24 mouse cellular contexts compared by ENCODE assay signal in genomic region chr15:93650981-93651757, GRCm38 (mm10). TPM values are rescaled to one million over a fixed set of nuclear protein-coding genes. Genes with fewer than 3 reads are reported as not detected.
DNase-seq lines count a peak whose midpoint lies in the region; ATAC-seq and TF ChIP-seq lines count a peak whose summit lies in the region.
"Had no signal": no experiment of that assay in that cellular context is flagged by ENCODE, and none has a peak within 500 bp of the region (broad histone marks: within the 10 kb centered on the region; RNA-seq: fewer than 3 reads in every experiment).

No protein-coding gene starts in this region.

- peaks cover 20% of the 10 kb centered on the region for H3K4me1 ChIP-seq in embryonic facial prominence, embryonic 15.5 days
- peaks cover 14% of the 10 kb centered on the region for H3K4me1 ChIP-seq in embryonic facial prominence, embryonic 10.5 days
- H3K4me1 ChIP-seq in heart, embryonic 13.5 days = peaks cover 60% of the 10 kb centered on the region
- H3K4me1 ChIP-seq in lung, embryonic 16.5 days (replicated peaks; ENCODE audit: control insufficient read depth, insufficient read depth, low read length) = peaks cover 2% of the 10 kb centered on the region
- H3K4me1 ChIP-seq in lung, adult 2 months (ENCODE audit: control insufficient read depth, insufficient read depth, low read length) = no peaks in the 10 kb centered on the region
- H3K4me1 ChIP-seq: forebrain, embryonic 15.5 days; midbrain, embryonic 15.5 days; neural tube, embryonic 15.5 days had no signal

- no peaks in the 10 kb centered on the region for H3K36me3 ChIP-seq in embryonic facial prominence, embryonic 15.5 days
- H3K36me3 ChIP-seq in embryonic facial prominence, embryonic 10.5 days (replicated peaks) = no peaks in the 10 kb centered on the region
- H3K36me3 ChIP-seq in heart, embryonic 13.5 days = no peaks in the 10 kb centered on the region
- no peaks in the 10 kb centered on the region for H3K36me3 ChIP-seq in lung, embryonic 16.5 days (ENCODE audit: control insufficient read depth, insufficient read depth, low read length)
- H3K36me3 ChIP-seq: forebrain, embryonic 15.5 days; limb, embryonic 15.5 days; liver, embryonic 15.5 days; midbrain, embryonic 15.5 days; neural tube, embryonic 15.5 days had no signal

- no peak for DNase-seq in embryonic facial prominence, embryonic 10.5 days (ENCODE audit: low spot score)
- DNase-seq in heart, adult 8-10 months (ENCODE audit: low spot score) = no peak
- no peak for DNase-seq in lung, adult 2 months
- peak; percentile 8 for DNase-seq in ZHBTc4 (ENCODE audit: low read depth, low spot score)
- no peak for DNase-seq in adrenal gland, postnatal 4 days (ENCODE audit: low spot score in 2 of 2)
- DNase-seq: adrenal gland, postnatal 36 days; cerebellum, adult 18-20 months; cerebellum, postnatal 25 days; kidney, adult 18-20 months; kidney, postnatal 10 days; layer of hippocampus, postnatal 36 days; right cerebral cortex, postnatal 14 days; thymus, postnatal 36 days had no signal

- H3K4me3 ChIP-seq in embryonic facial prominence, embryonic 15.5 days (replicated peaks) = no peak overlapping the region
- H3K4me3 ChIP-seq in embryonic facial prominence, embryonic 10.5 days = no peak overlapping the region
- no peak overlapping the region for H3K4me3 ChIP-seq in heart, embryonic 13.5 days
- no peak overlapping the region for H3K4me3 ChIP-seq in lung, embryonic 16.5 days (ENCODE audit: low read length)
- no peak overlapping the region for H3K4me3 ChIP-seq in lung, adult 2 months (replicated peaks; ENCODE audit: extremely low read depth, low read depth, low read length)
- H3K4me3 ChIP-seq: erythroblast, embryonic 14.5 days; forebrain, embryonic 15.5 days; layer of hippocampus, adult 2 months; limb, embryonic 15.5 days; liver, embryonic 15.5 days; midbrain, embryonic 15.5 days; neural tube, embryonic 15.5 days had no signal

- H3K9me3 ChIP-seq in embryonic facial prominence, embryonic 15.5 days (replicated peaks) = no peaks in the 10 kb centered on the region
- no peaks in the 10 kb centered on the region for H3K9me3 ChIP-seq in embryonic facial prominence, embryonic 10.5 days
- H3K9me3 ChIP-seq in heart, embryonic 13.5 days = no peaks in the 10 kb centered on the region
- no peaks in the 10 kb centered on the region for H3K9me3 ChIP-seq in lung, embryonic 16.5 days (ENCODE audit: control insufficient read depth, low read length)
- H3K9me3 ChIP-seq: forebrain, embryonic 15.5 days; limb, embryonic 15.5 days; liver, embryonic 15.5 days; midbrain, embryonic 15.5 days; neural tube, embryonic 15.5 days had no signal

- 49% methylated on average over 14 of the region's 14 CpGs for WGBS in embryonic facial prominence, embryonic 15.5 days
- WGBS in embryonic facial prominence, embryonic 10.5 days = 78% methylated on average over 14 of the region's 14 CpGs
- WGBS in heart, embryonic 13.5 days = 40% methylated on average over 14 of the region's 14 CpGs
- 43% methylated on average over 14 of the region's 14 CpGs for WGBS in lung, embryonic 16.5 days
- WGBS in lung, adult 2 months = 62% methylated on average over 14 of the region's 14 CpGs

- TF ChIP-seq CTCF in lung, adult 2 months (IDR thresholded peaks at IDR 0.05; ENCODE audit: insufficient read depth, low read length) = no peak

- no peak overlapping the region for H3K9ac ChIP-seq in embryonic facial prominence, embryonic 15.5 days
- no peak overlapping the region for H3K9ac ChIP-seq in heart, embryonic 13.5 days
- no peak overlapping the region for H3K9ac ChIP-seq in lung, embryonic 16.5 days (ENCODE audit: low read length)
- H3K9ac ChIP-seq: forebrain, embryonic 15.5 days; limb, embryonic 15.5 days; liver, embryonic 15.5 days; midbrain, embryonic 15.5 days; neural tube, embryonic 15.5 days had no signal

- TF ChIP-seq POLR2A in lung, adult 2 months (IDR thresholded peaks at IDR 0.05; ENCODE audit: borderline replicate concordance, extremely low read depth, low read depth, low read length) = no peak

- ATAC-seq in embryonic facial prominence, embryonic 15.5 days (ENCODE audit: insufficient number of reproducible peaks, low FRiP score, low TSS enrichment, low read depth) = no peak
- no peak for ATAC-seq in heart, embryonic 13.5 days (ENCODE audit: extremely low read depth, insufficient number of reproducible peaks, low FRiP score, low TSS enrichment)
- peak; percentile 64 for ATAC-seq in lung, embryonic 16.5 days (ENCODE audit: low read depth)
- ATAC-seq: CD4-positive, CD25-positive, alpha-beta regulatory T cell, adult 4 months; forebrain, embryonic 15.5 days; midbrain, embryonic 15.5 days had no signal

- H3K27me3 ChIP-seq in embryonic facial prominence, embryonic 15.5 days = no peaks in the 10 kb centered on the region
- no peaks in the 10 kb centered on the region for H3K27me3 ChIP-seq in embryonic facial prominence, embryonic 10.5 days (replicated peaks; ENCODE audit: low read depth, poor library complexity, severe bottlenecking)
- no peaks in the 10 kb centered on the region for H3K27me3 ChIP-seq in heart, embryonic 13.5 days (replicated peaks)
- H3K27me3 ChIP-seq in lung, embryonic 16.5 days (ENCODE audit: control insufficient read depth, insufficient read depth, low read depth, low read length) = no peaks in the 10 kb centered on the region
- H3K27me3 ChIP-seq: forebrain, embryonic 15.5 days; limb, embryonic 15.5 days; liver, embryonic 15.5 days; midbrain, embryonic 15.5 days; neural tube, embryonic 15.5 days had no signal

- H3K27ac ChIP-seq in embryonic facial prominence, embryonic 15.5 days (replicated peaks) = 0 out of 2 replicates have a peak overlapping the region, but pooled peaks have one; percentile 6
- H3K27ac ChIP-seq in embryonic facial prominence, embryonic 10.5 days (replicated peaks) = no peak overlapping the region
- peak overlapping the region; percentile 22; the same call in 1 of the 2 replicates for H3K27ac ChIP-seq in heart, embryonic 13.5 days (replicated peaks)
- H3K27ac ChIP-seq in lung, embryonic 16.5 days (ENCODE audit: low read length) = no peak overlapping the region
- H3K27ac ChIP-seq: forebrain, embryonic 15.5 days; layer of hippocampus, adult 2 months; limb, embryonic 15.5 days; liver, embryonic 15.5 days; midbrain, embryonic 15.5 days; neural tube, embryonic 15.5 days had no signal

- no peak overlapping the region for H3K4me2 ChIP-seq in embryonic facial prominence, embryonic 15.5 days (replicated peaks)
- 0 out of 2 replicates have a peak overlapping the region, but pooled peaks have one; percentile 5 for H3K4me2 ChIP-seq in heart, embryonic 13.5 days
- no peak overlapping the region for H3K4me2 ChIP-seq in lung, embryonic 16.5 days (ENCODE audit: low read depth, low read length)
- H3K4me2 ChIP-seq: forebrain, embryonic 15.5 days; limb, embryonic 15.5 days; liver, embryonic 15.5 days; midbrain, embryonic 15.5 days; neural tube, embryonic 15.5 days had no signal

RNA-seq across cellular contexts. Expression of gene Prickle1, which starts 55.5 kb away (rescaled TPM):
- 40.2 TPM in 2 replicates for polyA plus RNA-seq in embryonic facial prominence, embryonic 15.5 days (2015; fragmentation: Nextera tagmentation; extraction: Ambion mirVana)
- polyA plus RNA-seq in embryonic facial prominence, embryonic 10.5 days (2016; fragmentation: Nextera tagmentation; extraction: Ambion mirVana) = 17.2 and 20.4 TPM in 2 replicates
- 30.3 and 30.5 TPM in 2 replicates for polyA plus RNA-seq in heart, embryonic 13.5 days (2015; fragmentation: Nextera tagmentation; extraction: Ambion mirVana)
- total RNA-seq in heart, adult 8-10 months (2022) = 10 to 100 TPM; 10.8 to 18.3 (median 15.4) TPM
- polyA plus RNA-seq in lung, embryonic 16.5 days (2015; fragmentation: Nextera tagmentation; extraction: Ambion mirVana) = 24.0 and 25.6 TPM in 2 replicates
- 44.2 and 62.3 TPM in 2 replicates for polyA plus RNA-seq in lung, adult 2 months (2012; rRNA removed)
- 10 to 100 TPM; 30.2 to 30.4 TPM for total RNA-seq in adrenal gland, postnatal 4 days (2021)

Comparison
In these comparisons a context has a peak if more than half of its experiments do, and no peak if none do; other contexts are left out.
1. H3K27ac ChIP-seq: peak in embryonic facial prominence, embryonic 15.5 days (single experiment) and heart, embryonic 13.5 days (single experiment); none in embryonic facial prominence, embryonic 10.5 days (single experiment) and lung, embryonic 16.5 days (single experiment).